Mouse (Mus musculus) megakaryocyte progenitor cell, adult 5-6 weeks (primary cell): Measurements from ENCODE around the gene Nufip1. TPM values are rescaled to one million over a fixed set of nuclear protein-coding genes. Genes with fewer than 3 reads are reported as not detected.
"Not testable (repeated sequence)": the region's sequence is repeated elsewhere in the genome, so short reads cannot be mapped to it uniquely, and the experiment has no call there.

Source experiments
- ATAC-seq: replicated peaks from 2 replicates; pipeline ENCODE4 v1.8.0; 2016; ENCODE audit warnings: mild to moderate bottlenecking, moderate TSS enrichment, inconsistent platforms; ENCODE audit not compliant: poor library complexity
- total RNA-seq, 2 experiments: library from RNA; stranded (forward) in 1 of 2; stranded (reverse) in 1 of 2; fragments of 157-497, 149-512 nt in 1 of 2; fragments of 200-1000 nt in 1 of 2; gene quantifications; 2 replicates each; pipeline versions ENCODE4 v1.2.3 to v1.2.4; 2015 to 2017

Nufip1 gene
- total RNA-seq, 2 experiments from 2014 or later, result 23.1 to 23.5 TPM

DNA sequence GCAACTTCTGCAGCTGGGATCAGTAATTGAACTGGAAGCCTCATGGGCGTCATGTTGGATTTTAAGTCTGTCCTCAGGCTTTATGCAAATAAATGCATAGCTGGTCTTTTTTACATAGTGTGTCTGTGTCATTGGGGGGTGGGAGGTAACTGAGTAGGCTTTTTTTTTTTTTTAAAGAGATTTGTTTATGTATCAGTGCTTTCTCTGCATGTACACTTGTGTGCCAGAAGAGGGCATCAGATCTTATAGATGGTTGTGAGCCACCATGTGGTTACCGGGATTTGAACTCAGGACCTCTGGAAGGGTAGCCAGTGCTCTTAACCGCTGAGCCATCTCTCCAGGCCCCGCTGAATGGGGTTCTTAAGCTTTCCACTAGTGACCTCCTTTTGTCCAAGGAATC is 24.3 kb downstream of the Nufip1 start:
- no peak for ATAC-seq

DNA sequence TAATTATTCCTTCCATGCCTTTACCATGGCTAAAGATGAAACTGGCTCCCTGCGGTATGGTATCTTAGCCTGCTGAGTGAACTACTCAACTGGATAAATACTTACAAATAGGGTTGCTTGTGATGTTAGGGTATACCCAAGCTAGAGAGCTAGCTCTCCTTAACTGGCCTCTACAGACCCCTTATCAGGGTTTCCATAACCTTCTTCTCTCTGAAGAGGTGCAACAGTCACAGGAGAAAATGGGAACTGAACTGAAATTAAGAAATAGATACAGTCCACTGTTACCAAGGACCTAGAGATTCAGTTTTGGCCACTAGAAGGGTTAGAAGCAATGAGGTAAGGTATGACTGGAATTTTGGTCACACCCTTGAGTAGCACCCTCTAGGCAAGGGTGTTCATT is 34.6 kb downstream of the Nufip1 start:
- no peak; the same call in 1 of the 2 replicates for ATAC-seq

- peak; percentile 81 for ATAC-seq
Observed at GRCm38 (mm10) chr14:76145868-76146267, 35.2 kb downstream of the Nufip1 start.

GRCm38 (mm10) chr14:76147061-76147460 is 36.4 kb downstream of the Nufip1 start:
- ATAC-seq, result no peak

- ATAC-seq, result no peak
Observed at GRCm38 (mm10) chr14:76148294-76148693, 37.6 kb downstream of the Nufip1 start.

GRCm38 (mm10) chr14:76149531-76150179 is 39.0 kb downstream of the Nufip1 start:
- ATAC-seq, result no peak

DNA sequence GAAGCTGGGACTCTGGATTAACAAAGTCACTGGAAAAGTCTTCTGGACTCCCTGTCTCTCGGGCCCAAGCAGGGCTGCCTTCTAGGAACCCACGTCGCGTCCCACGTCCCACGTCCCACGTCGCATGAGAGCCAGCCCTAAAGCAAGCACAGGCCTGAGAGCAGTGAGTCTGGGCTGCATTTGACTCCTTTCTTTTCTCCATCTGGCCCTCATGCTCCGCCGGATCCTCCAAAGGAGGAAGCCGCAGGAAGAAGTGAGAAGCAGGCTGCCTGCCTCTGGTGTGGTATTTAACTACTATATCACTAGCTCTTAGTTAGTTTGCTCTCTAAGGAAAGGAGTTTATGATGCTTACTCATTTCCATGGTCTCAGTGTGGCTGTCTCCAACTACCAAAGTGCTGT is 39.8 kb downstream of the Nufip1 start:
- ATAC-seq, result no peak

DNA sequence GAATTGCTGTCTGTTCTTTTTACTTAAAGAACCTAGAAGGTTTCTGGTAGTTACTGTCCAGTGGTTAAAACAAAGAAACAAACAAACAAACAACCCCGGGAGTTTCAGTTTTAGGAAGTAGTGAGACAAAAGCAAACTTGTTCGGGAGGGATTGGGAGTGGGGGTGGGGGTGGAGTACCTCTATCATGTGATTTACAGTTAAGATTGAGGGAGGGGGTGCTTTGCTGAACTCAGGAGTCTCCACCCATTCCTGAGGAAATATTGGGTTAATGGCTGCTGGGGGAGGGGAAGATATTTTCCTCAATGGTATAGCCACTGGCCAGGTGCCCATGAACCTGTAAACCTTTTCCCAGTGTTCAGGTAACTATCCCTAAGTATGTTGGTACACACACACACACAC is 40.3 kb downstream of the Nufip1 start:
- no peak for ATAC-seq

DNA sequence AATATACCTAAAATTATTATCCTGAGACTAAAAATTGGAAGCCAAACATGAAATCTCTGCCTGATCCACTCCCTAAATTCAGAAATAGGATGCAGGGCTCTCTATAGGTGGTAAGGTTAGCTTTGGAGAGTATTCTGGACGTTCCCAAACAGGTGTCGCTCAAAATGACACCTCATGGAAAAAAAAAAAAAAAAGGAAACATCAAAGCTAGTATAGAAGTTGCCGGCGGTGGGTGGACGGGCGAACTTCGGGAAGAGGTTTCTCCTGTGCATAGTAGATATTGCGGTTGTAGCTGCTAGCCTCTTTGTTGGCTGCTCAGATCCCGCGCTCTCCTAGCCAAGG is 41.1 kb downstream of the Nufip1 start:
- no peak for ATAC-seq

- peak; percentile 76 for ATAC-seq
Observed at GRCm38 (mm10) chr14:76152162-76153002, 41.7 kb downstream of the Nufip1 start.

GRCm38 (mm10) chr14:76153003-76153675 is 42.4 kb downstream of the Nufip1 start:
- no peak for ATAC-seq

GRCm38 (mm10) chr14:76153828-76154227 is 43.1 kb downstream of the Nufip1 start:
- no peak for ATAC-seq

- ATAC-seq, result peak; percentile 73
Observed at GRCm38 (mm10) chr14:76158192-76158785, 47.6 kb downstream of the Nufip1 start.

GRCm38 (mm10) chr14:76160580-76160979 is 49.9 kb downstream of the Nufip1 start:
- not testable (repeated sequence) for ATAC-seq

DNA sequence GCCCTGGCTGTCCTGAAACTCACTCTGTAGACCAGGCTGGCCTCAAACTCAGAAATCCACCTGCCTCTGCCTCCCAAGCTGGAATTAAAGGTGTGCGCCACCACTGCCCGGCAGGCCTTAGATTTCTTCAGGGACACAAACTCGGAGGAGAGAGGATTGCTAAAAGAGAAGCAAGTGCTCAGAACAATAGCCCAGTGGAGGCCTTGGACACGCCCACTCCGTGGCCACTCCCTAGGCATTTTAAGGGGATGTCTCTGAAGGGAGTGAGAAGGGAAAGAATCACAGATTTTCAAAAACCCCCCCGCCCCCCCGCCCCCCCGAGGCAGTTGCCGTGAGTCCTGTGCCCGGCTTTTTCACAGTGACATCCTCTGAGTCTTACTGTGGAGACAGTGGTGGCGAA is 53.5 kb downstream of the Nufip1 start:
- ATAC-seq, result no peak

DNA sequence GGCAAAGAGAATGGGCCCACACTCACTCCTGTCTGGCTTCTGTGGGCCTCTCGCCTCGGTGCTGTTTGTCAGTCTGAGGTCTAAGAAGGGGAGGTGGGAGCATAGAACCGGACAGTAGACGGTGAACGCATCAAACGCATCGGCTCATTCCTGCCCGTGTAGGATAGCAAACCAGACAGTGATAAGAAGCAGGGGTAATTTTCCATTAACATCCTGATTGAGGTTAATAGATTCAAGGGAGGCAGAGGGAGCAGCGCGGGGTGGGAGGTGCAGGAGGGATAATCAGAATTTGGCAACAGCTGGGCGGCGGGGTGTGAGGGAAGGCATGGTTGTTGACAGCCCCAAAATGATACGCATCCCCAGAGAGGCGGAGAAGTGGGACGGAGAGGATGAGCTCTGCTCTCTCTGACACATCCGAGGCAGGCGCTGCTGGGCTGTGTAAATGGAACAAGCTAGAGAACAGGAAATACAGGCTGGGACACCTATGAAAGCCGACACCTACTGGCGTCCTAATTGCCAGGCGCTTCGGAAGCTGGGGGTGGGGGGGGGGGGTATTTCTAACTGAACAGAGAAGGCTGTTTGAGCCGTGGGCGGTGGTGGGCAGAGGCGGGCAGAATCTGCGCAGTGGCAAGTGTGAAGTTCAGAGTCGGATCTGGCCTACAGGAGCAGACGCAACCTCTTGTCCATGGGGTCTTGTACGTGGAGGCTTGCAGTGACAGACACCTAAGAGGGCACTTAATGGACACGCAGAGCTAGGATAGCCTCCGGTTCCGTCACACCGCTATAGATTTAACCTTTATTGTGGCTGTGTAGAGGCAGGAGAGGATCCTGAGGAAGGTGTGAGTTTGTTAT is 54.4 kb downstream of the Nufip1 start:
- peak; percentile 29 for ATAC-seq

GRCm38 (mm10) chr14:76169876-76170466 is 59.3 kb downstream of the Nufip1 start:
- no peak for ATAC-seq

DNA sequence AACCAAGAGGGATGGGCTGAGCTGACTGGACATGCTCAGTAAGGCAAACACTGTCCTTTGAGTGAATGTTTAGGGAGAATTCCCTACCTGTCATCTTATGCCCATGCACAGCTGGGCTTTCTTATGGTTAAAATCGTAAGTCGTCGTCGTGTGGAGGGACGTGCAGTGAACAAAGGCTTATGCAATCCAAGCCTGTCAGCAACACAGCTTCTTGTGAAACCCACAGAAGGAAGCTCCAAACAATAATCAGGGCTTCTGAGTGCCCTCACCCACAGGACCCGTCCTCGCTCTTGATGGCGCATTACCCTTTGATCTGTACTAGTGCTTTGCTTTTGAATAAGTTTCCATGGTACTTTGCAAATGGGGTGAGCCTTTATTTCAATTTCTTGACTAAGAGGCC is 60.6 kb downstream of the Nufip1 start:
- peak; percentile 87 for ATAC-seq

DNA sequence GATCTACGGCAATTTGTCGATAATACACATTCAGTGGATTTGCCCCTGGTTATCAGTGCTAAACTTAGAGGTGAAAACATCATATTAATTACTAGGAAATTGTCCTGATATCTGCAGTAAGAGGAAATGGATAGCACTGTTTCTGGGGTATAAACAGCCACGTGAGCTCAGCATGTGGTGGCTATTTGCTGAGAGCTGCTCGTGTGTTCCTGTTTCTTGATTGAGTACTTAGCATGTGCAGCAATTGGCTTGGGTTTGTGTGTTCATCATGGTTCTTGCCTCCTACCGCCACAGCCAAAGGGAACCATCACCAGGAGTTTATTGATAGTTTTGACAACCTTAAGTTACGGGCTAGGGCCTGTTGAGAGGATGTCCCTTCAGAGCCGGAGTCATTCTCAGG is 63.6 kb downstream of the Nufip1 start:
- no peak; the same call in 1 of the 2 replicates for ATAC-seq

- ATAC-seq, result no peak
Observed at GRCm38 (mm10) chr14:76175808-76176207, 65.1 kb downstream of the Nufip1 start.
